Mouse (Mus musculus) small intestine, adult 2 months (tissue): ENCODE measurements around the gene Wfikkn2. TPM values are rescaled to one million over a fixed set of nuclear protein-coding genes. Genes with fewer than 3 reads are reported as not detected.

ENCODE experiments used
- H3K27ac ChIP-seq: fragments of 200-500 bp; 2 replicates; pipeline ENCODE4 v1.5.1; 2012; ENCODE audit warnings: low read depth, low read length, control low read depth, inconsistent platforms; ENCODE audit not compliant: insufficient read depth
- H3K27me3 ChIP-seq: fragments of 200-500 bp; 2 replicates; pipeline ENCODE4 v1.6.1; 2012; ENCODE audit warnings: mild to moderate bottlenecking, moderate library complexity, low read length, inconsistent platforms; ENCODE audit not compliant: control insufficient read depth, insufficient read depth
- H3K36me3 ChIP-seq: fragments of 200-500 bp; 2 replicates; pipeline ENCODE4 v1.6.1; 2012; ENCODE audit warnings: mild to moderate bottlenecking, low read length, control low read depth, inconsistent platforms; ENCODE audit not compliant: control insufficient read depth, insufficient read depth
- H3K4me1 ChIP-seq: fragments of 200-500 bp; 2 replicates; pipeline ENCODE4 v1.6.1; 2012; ENCODE audit warnings: low read length, inconsistent platforms, mixed read lengths; ENCODE audit not compliant: control insufficient read depth, insufficient read depth, insufficient read length
- H3K4me3 ChIP-seq: fragments of 200-500 bp; 2 replicates; pipeline ENCODE4 v1.5.1; 2012; ENCODE audit warnings: low read depth, mild to moderate bottlenecking, control low read depth, inconsistent platforms, low read length, moderate library complexity
- CTCF ChIP-seq: fragments of 200-500 bp; IDR thresholded peaks from 2 replicates; pipeline ENCODE4 v1.5.1; 2012; ENCODE audit warnings: low read depth, mild to moderate bottlenecking, control low read depth, inconsistent platforms, low read length, moderate library complexity, mixed read lengths; ENCODE audit not compliant: insufficient replicate concordance, insufficient read length; ENCODE audit errors: extremely low read depth
- POLR2A ChIP-seq: fragments of 200-500 bp; IDR thresholded peaks from 2 replicates; pipeline ENCODE4 v1.6.1; 2012; ENCODE audit warnings: low read depth, mild to moderate bottlenecking, control low read depth, inconsistent platforms, low read length, moderate library complexity
- WGBS: fragments of 180-500 bp; shearing (Covaris S2); methylation state at CpG from one replicate; pipeline ENCODE4 v1.1.7; 2018; 5-methylcytosine and 5-hydroxymethylcytosine counted together
- polyA plus RNA-seq: library from polyadenylated mRNA; depleted of rRNA; stranded (reverse); fragments of >200 nt; gene quantifications from 2 replicates; pipeline ENCODE4 v1.2.3, GENCODE M21; 2012

Gene Wfikkn2
- polyA plus RNA-seq, 1 experiment: 0.82 TPM

DNA sequence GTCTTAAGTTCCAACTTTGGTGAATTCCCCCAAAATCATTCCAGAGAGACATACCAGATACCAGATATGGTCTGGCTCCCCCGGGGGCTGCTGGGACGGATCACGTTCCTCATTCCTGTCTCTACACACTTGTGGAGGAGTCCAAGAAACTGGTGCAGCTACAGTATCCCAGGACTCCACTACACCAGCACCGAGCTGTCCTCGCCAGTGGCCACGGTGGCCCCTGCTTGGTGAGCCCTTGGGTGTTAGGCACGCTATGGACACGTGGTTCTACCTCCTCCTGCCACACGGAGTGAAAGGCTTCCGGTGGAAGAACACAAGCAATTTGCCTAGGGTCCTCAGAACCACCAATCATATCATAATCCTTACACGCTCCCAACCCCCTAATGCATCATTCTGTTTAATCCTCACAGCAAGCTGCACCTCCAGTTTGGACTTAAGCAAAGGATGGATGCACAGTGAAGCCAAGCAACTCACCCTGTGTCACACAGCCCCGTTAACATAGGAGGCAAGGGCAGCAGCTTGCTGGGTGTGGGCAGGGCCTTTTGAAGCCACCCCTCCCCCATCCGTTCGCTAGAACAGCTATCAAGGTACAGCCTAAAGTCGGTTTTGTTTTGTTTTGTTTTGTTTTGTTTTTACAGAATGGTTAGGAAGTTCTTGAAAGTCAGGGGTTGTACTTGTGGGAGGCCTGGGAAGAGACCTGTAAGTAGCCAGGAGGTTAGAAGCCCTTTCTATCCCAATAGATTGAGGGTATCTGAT, 2.2 kb downstream of the Wfikkn2 start:
- H3K4me3 ChIP-seq: peak overlapping the region; percentile 22
- no peaks in the 10 kb centered on the region; the same call in 1 of the 2 replicates for H3K4me1 ChIP-seq
- 59% methylated on average over 15 of the region's 15 CpGs for whole genome bisulfite sequencing
- TF ChIP-seq POLR2A: no peak
- TF ChIP-seq CTCF: no peak
- H3K27ac ChIP-seq: no peak overlapping the region
- no peaks in the 10 kb centered on the region for H3K27me3 ChIP-seq
- H3K36me3 ChIP-seq: no peaks in the 10 kb centered on the region

DNA sequence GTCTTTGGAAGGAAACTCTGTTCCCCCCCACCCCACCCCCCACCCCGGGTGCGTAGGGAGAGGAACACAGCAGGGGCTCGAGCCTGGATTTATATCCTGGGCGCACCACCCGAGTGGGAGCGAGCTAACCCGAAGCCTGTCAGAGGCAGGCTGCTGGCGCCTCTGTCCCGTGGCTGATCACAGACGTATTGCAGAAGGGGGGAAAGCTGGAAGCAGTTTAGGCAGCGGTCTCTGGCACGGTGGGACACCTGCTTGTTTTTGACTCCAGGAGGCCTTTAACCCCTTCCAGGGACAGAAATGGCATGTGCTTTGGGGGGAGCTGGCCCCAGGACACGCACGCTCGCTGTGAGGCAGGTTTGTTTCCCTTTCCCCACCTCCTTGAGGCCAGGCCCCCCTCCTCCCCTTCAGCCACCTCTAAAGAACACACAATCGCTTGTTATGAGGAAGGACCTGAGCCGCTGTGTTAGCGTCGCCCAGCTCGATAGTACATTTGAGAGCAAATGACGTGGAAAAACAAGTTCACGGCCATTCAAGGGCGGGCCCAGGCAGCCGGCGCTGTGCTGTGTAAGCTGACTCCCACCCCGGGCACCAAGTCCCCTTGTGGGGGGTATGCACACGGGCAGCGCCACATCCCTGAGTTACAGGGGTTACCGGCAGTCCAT, 2.9 kb downstream of the Wfikkn2 start:
- Histone ChIP-seq H3K4me1 (no peaks in the 10 kb centered on the region; the same call in 1 of the 2 replicates), H3K27me3 (no peaks in the 10 kb centered on the region), H3K27ac (no peak overlapping the region), H3K36me3 (no peaks in the 10 kb centered on the region), H3K4me3 (peak overlapping the region; percentile 22)
- WGBS: 37% methylated on average over 29 of the region's 29 CpGs
- no peak for TF ChIP-seq CTCF
- no peak for TF ChIP-seq POLR2A

DNA sequence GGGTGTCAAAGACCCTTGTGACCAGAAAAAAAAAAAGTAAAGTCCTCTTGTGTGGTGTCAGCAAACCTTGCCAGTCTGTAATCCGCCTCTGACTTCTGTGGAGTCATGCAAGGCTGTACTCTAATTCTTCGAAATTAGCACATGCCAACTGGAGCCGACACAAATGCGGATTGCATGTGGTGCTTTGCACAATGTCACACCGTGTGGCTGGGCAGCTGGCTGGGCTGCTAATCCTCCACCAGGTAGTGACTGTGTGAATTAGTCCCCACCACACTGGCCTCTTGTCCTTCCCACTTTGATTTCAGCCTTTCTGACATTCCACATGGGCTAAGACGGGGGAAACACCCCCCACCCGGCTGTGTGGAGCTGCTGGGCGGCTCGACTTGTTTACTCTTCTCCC, 6.1 kb downstream of the Wfikkn2 start:
- Histone ChIP-seq H3K27ac (no peak overlapping the region), H3K36me3 (no peaks in the 10 kb centered on the region), H3K4me1 (no peaks in the 10 kb centered on the region; the same call in 1 of the 2 replicates), H3K27me3 (no peaks in the 10 kb centered on the region), H3K4me3 (no peak overlapping the region)
- WGBS: 68% methylated on average over 9 of the region's 9 CpGs
- TF ChIP-seq POLR2A (no peak), CTCF (no peak)

DNA sequence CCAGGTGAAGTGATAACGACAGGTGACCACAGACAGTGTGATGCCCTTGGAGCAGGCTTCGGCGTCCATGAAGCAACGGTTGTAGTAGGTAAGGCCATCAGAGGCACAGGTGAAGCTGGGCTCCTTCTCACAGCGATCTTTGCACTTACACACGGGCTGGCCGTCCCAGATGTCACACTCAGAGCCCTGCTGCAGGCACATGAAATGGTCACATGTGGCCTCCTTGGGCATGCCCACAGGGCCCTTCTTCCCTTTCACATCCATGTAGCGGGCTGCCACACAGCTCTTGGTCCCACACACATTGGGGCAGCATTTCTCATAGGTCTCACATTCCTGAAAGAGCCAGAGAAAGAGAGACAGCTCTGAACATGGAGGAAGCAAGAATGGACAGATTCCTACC, 7.0 kb downstream of the Wfikkn2 start:
- Histone ChIP-seq H3K4me1 (no peaks in the 10 kb centered on the region; the same call in 1 of the 2 replicates), H3K27me3 (no peaks in the 10 kb centered on the region), H3K4me3 (no peak overlapping the region), H3K36me3 (no peaks in the 10 kb centered on the region), H3K27ac (no peak overlapping the region)
- TF ChIP-seq CTCF (no peak), POLR2A (no peak)
- WGBS: 92% methylated on average over 8 of the region's 8 CpGs

DNA sequence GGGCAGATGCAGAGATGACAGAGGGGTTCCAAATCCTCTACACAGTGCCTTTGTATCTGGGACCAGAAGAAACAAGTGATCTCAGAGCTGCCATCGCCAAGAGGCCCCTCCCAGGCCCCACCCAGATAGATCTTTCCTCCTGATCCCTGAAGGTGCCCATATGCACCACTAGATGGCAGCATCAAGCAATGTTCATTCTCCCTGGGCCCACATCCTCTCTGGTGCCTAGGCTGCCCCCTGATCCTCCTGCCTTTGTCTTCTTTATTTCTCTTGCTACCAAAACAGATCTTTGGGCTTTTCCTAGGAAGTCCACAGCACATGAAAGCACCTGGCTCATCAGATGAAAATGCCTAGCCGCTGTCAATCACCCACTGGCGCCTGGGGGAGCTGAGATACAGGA, 9.7 kb downstream of the Wfikkn2 start:
- Histone ChIP-seq H3K27ac (no peak overlapping the region), H3K4me1 (peaks cover 4% of the 10 kb centered on the region), H3K27me3 (no peaks in the 10 kb centered on the region), H3K4me3 (no peak overlapping the region), H3K36me3 (no peaks in the 10 kb centered on the region)
- WGBS: 31% methylated on average over 3 of the region's 3 CpGs
- TF ChIP-seq CTCF (peak; percentile 87; the same call in 1 of the 2 replicates), POLR2A (no peak)

DNA sequence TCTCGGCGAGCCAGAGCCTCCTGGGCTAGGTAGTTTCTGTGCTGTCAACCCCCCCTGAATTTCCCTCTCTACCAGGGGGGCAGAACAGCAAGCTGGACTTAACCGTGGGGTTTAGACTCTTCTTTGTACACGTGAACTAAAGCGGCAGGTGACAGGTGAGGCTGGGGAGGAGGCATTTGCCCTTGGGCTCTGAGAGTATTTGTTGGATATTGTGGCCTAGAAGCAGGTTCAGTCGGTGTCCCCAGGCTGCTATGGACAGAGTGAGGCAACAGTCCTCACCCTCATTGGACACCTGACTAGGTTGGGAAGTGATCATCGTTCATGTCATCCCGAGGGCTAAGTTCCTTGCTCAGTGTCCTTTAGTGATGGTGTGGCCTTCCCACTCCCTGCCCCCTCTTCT, 10.9 kb downstream of the Wfikkn2 start:
- no peaks in the 10 kb centered on the region for H3K27me3 ChIP-seq
- TF ChIP-seq POLR2A: no peak
- no peak for TF ChIP-seq CTCF
- H3K4me1 ChIP-seq: peaks cover 4% of the 10 kb centered on the region
- H3K4me3 ChIP-seq: no peak overlapping the region
- no peaks in the 10 kb centered on the region for H3K36me3 ChIP-seq
- WGBS: 86% methylated on average over 8 of the region's 8 CpGs
- H3K27ac ChIP-seq: no peak overlapping the region

DNA sequence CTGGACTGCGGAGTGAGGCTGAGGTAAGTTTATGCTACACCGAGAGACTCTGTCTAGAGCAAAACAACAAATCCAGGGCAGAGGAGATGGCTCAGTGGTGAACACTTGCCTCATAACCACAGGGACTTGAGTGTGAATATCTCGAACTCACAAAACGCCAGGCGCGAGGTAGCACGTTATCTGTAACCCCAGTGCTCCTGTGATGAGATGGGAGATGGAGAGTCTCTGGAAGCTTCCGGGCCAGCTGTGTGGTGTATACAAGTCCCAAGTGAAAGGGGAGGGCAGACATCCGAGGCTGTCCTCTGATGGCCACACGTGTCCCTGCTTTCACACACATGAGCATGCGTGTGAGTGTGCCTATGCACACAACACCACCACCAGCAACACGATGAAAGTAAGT, 11.4 kb downstream of the Wfikkn2 start:
- Histone ChIP-seq H3K27ac (no peak overlapping the region), H3K36me3 (no peaks in the 10 kb centered on the region), H3K4me3 (no peak overlapping the region), H3K4me1 (peaks cover 4% of the 10 kb centered on the region), H3K27me3 (no peaks in the 10 kb centered on the region)
- TF ChIP-seq POLR2A (no peak), CTCF (no peak)
- 86% methylated on average over 12 of the region's 12 CpGs for WGBS
